ENCODE assay signal across 11 mouse cellular contexts in genomic region chr2:132517194-132517836, GRCm38 (mm10).
"Had no signal": no experiment of that assay in that cellular context is flagged by ENCODE, and none has a peak within 500 bp of the region (broad histone marks: within the 10 kb centered on the region; RNA-seq: fewer than 3 reads in every experiment).

No protein-coding gene starts in this region.

- H3K27ac ChIP-seq: kidney, embryonic 15.5 days; left cerebral cortex, adult 2 months; liver, embryonic 13.5 days; macrophage; midbrain, embryonic 13.5 days had no signal

- H3K9me3 ChIP-seq: kidney, embryonic 15.5 days; liver, embryonic 13.5 days; midbrain, embryonic 13.5 days had no signal

- H3K4me2 ChIP-seq: kidney, embryonic 15.5 days; liver, embryonic 13.5 days; midbrain, embryonic 13.5 days had no signal

- H3K9ac ChIP-seq: kidney, embryonic 15.5 days; liver, embryonic 13.5 days; midbrain, embryonic 13.5 days had no signal

- DNase-seq: kidney, postnatal 10 days; kidney, postnatal 36 days; layer of hippocampus, postnatal 36 days; liver, embryonic 13.5 days; lung, adult 2 months; thymus, adult 18-20 months; thymus, postnatal 36 days had no signal

- H3K36me3 ChIP-seq: kidney, embryonic 15.5 days; liver, embryonic 13.5 days; midbrain, embryonic 13.5 days had no signal

- H3K27me3 ChIP-seq: kidney, embryonic 15.5 days; liver, embryonic 13.5 days; midbrain, embryonic 13.5 days had no signal

- H3K4me3 ChIP-seq: kidney, embryonic 15.5 days; left cerebral cortex, adult 2 months; liver, embryonic 13.5 days; midbrain, embryonic 13.5 days had no signal

- H3K4me1 ChIP-seq: kidney, embryonic 15.5 days; midbrain, embryonic 13.5 days had no signal
